Mouse (Mus musculus): ENCODE data around the gene Vps11.
"Not testable (repeated sequence)": the region's sequence is repeated elsewhere in the genome, so short reads cannot be mapped to it uniquely, and the experiment has no call there.

The Vps11 gene

DNA sequence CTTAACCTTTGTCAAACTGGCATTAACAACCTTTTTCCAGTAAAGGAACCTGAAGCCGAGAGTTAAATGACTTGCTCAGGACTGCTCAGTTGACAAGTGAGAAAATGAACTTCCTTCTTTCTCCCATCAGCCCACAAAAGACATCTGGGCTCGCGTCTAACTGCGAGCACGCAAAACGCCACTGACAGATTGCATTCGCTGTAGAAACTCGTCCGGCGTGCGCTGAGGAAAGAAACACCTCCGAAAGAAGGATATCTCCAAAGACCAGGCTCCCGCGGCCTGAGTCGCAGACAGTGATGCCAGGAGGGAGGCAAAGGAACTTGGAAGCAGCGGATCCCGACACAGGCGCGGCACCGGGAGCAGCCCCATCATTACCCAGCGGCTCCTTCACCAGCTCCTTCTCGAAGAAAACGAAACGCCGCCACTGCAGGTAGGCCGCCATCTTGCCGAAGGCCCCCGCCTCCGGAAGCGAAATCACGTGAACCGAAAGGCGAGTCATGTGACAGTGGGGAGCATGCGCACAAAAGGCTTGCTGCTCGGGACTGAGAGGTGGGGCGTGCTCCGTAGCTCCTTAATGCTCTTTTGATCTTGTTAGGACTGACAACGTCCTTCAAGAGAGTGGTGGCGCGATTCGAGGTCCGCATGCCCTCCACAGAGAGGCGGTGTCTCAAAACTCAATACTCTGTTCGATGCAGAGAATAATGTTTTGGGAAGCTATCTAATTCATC, at the start of gene Vps11:
TSS of gene Vps11 (minus strand) at position 481 of the 728 bp plus-strand sequence.
- DNase-seq (ENCODE audit: low spot score) = peak; percentile 81

DNA sequence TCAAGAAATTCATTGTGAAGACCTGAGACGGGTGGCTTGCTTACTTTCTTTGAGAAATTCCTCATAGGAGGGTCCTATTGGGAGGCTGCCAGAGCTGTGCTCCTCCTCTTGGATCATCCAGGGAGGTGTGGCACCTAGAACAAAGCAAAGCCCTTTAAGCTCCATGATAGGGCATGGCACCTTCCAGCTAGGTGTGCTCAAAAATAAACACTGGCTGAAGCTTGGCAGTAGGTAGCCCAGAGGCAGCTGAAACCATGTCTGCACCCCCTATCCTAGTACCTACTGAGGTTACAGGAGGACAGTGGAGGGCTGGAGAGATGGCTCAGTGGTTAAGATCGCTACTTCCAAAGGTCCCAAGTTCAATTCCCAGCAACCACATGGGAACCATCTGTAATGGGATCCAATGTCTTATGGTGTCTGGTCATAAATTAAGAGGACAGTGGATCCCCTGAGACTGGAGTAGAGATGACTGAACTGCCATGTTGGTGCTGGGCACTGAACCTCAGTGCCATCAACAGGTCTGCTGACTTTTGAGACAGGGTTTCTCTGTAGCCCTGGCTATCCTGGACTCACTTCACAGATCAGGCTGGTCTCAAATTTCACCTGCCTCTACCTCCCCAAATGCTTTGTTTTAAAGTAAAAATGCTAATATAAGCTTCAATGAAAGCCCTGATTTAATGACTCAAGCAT, 49.3 kb upstream of the Vps11 start:
- DNase-seq (ENCODE audit: low spot score) = no peak

DNA sequence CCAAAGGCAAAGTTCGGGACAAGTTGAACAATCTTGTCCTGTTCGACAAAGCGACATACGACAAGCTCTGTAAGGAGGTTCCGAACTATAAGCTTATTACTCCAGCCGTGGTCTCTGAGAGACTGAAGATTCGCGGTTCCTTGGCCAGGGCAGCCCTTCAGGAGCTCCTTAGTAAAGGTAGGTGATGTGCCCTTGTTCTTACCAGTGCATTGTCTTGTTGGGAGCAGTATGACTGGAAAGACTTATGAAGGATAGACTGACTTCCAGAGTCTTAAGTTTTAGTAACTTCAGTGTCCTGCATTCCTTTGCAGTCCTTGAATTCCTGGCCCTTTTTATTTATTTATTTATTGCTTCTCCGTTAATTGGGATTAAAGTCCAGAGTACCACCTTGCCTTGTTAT, 47.2 kb upstream of the Vps11 start:
- not testable (repeated sequence) for DNase-seq (ENCODE audit: low spot score)

DNA sequence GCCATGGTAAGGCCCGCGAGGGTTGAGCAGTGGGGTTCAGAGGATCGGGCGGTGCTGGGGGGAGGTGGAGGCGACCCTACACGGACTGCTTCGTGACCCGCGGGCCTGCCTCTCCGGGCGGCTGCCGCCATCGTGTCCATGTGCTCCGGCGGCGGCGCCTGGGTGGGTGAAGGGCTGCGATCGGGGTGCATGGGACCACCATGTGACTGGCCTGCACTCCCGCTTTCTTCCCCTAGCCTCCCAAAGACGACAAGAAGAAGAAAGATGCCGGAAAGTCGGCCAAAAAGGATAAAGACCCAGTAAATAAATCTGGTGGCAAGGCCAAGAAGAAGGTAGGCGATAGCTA, 46.3 kb upstream of the Vps11 start:
- DNase-seq (ENCODE audit: low spot score) = no peak

DNA sequence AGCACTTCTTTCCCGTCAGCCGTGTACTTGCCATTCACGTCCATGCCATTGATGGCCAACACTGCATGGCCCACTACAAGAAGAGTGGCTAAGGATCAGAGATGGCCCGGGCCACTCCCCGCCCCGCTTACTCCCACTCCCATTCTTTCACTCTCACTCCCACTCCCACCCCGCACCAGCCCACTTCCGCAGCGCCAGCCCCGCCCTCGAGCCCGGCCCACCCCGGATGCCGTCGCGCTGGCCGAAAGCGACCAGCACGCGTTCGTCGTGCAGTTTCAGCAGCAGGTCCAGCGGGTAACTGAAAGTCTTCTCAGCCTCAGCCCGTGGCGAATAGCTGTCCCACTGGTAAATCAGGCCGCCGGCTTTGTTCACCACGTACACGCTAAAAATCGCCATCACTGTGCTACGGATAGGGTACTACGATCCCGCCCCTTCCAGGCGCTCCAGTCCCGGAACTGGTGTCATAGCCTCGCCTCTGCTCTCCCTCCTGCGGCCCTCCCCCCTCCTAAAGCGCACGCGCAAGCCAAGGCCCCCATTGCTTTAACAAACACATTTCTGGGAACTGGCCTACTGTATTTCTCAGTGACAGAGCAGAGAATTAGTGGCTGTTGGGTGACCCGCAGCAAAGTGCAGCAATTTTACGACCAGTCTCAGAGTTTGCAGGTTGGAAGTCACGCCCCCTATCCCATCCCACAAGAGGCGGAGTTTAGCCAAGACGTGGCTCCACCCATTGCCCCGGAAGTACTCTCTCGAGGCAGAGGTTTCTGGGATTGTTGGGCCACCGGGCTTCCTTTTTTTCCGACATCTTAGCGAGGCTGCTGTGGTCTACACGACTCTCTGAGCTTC, 45.7 kb upstream of the Vps11 start, which contains the start of the genes Rps25 and Trappc4:
TSS of gene Rps25 (plus strand) at position 234 of the 846 bp plus-strand sequence.
TSS of gene Trappc4 (minus strand) at position 695 of the 846 bp plus-strand sequence.
- peak; percentile 90 for DNase-seq (ENCODE audit: low spot score)

DNA sequence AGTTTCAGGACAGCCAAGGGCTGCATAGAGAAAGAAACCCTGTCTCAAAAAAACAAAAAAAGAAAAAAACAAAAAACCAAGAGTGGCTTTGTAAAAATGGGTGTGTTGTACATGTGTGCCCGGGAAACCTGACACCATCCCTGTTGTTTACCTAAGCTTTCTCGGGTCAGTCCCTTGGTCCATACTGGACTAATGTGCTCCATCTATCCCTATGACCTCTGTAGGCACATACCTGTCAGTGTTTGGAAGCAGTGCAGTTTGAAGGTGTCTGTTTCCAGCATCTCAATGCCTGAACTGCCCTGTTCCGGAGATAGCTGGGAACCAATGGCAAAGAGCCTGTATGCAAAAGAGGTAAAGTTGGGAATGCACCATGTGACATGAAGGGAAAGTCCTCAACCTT, 43.5 kb upstream of the Vps11 start:
- no peak for DNase-seq (ENCODE audit: low spot score)

DNA sequence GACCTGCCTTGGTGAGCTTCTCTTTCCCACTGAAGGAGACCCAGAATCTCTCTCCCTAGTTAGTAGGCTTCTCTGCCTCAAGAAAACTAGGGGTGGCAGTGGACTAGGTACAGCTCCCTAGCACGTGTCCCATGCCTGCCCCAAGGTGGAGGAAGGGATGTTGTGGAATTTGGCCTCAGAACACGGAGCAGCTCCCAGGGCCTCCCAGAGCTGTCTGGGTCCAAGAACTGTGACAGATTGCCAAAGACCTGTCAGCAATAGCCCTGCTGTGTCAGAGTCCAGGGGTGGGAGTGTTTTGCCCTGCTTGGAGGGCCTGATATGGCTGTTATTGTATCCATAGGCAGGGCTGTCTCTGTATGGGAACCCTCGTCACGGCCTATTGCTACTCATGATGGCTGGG, 39.6 kb upstream of the Vps11 start:
- DNase-seq (ENCODE audit: low spot score) = no peak

DNA sequence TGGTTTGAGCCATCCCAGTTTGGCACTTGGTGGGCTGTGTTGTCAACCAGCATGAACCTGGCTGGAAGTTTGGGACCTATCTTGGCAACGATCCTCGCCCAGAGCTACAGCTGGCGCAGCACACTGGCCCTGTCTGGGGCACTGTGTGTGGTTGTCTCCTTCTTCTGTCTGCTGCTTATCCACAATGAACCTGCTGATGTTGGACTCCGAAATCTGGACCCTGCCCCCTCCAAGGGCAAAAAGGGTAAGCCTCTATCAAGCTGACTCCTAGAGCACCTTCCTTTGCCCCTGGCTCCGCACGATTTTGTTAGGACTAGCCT, 38.3 kb upstream of the Vps11 start:
- DNase-seq (ENCODE audit: low spot score) = no peak

DNA sequence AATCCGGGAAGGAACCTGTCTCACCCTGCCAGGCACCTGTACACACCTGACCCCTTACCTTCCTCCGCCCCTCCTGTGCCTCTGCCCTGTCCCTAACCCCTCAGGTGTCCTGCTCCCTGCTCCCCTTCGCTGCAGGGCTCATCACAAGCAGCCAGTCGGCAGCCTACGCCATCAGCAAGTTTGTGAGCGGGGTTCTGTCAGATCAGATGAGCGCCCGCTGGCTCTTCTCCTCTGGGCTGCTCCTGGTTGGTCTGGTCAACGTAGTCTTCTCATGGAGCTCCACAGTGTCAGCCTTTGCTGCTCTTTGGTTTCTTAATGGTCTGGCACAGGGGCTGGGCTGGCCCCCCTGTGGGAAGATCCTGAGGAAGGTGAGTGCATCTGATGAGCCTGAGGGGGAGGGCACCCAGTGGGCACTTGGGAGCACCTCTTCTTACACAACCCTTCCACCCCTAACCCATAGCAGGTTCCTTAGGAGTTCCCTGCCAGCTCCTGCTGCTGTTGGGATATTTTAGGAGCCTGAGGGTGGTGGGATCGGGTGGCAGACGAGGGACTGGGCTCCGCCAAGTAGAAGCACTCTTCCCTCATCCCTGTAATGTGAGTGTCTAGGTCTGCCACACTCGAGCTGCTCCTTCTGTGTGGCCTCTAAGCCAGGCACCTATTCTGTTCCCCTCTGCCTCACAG, 37.8 kb upstream of the Vps11 start:
- DNase-seq (ENCODE audit: low spot score) = no peak

DNA sequence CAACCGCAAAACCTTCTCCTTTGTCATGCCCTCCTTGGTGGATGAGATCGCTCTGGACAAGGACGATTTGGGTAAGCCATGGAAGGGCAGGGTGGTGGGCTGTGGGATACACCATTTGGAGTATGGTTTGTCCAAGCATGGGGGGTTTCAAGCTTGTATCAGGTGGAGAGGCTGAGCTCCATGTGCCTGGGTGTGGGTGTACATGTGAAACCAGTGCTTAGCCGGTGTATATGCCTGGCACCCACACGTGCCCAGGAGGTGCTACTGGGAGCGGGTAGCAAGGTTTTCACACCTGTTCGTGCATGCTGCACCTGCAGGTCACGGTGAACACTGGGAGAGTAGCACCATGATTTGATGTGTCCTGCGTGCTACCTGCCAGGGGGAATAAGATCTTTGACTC, 37.1 kb upstream of the Vps11 start:
- no peak for DNase-seq (ENCODE audit: low spot score)

DNA sequence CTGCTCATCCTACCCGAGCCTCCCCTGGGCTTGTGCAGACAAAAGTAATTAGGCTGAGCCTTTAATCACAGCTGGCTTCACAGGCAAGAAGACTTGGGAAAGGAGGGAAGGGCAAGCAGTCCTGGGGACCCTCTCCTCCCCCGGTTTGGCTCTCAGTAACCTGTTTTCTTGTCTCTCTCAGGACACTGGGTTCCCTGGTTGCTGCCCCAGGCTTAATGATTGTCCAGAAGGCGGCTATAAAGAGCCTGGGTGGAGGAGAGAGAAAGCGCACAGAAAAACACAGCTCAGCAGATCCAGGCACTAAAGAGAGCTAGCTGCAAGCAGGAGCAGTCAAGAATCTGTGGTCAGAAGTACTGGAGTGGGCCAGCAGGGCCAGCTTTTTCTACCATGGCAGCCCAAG, 36.6 kb upstream of the Vps11 start:
- DNase-seq (ENCODE audit: low spot score) = no peak

DNA sequence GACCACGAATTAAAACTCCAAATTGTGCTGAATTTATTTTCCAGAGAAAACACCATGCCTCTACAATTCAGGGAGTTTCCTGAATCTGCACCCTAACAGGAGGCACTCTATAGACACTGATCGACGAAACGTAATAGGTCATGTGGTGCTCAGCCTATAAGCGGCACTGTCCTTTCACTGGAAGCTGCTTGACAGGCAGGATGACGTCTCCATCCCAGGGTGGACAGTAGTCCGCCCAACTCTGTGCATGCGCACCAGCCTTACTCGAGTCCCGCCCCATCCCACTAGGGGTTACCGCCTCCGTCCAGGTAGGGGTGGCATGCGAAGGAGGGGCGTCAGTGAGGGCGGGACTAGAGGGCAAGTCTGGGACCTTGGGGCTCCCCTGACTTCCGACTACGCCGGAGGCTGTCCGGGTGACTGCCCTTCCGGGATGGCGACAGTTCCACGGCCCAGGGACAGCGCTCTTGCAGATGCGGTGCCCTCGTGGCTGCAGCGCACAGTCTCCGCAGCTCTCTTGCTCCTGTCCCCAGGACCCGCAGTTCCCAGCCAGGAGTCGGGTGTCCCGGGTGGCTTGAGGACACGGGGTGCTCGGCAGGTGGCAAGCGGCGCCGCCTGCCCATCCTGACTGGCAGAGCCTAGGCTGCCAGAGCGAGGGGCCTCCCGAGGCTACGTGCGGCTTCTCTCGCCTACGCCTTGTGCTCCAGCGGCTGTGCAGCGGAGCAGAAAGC, 35.4 kb upstream of the Vps11 start, which contains the start of gene Slc37a4:
TSS of gene Slc37a4 (plus strand) at position 169 of the 728 bp plus-strand sequence.
- peak; percentile 88 for DNase-seq (ENCODE audit: low spot score)

DNA sequence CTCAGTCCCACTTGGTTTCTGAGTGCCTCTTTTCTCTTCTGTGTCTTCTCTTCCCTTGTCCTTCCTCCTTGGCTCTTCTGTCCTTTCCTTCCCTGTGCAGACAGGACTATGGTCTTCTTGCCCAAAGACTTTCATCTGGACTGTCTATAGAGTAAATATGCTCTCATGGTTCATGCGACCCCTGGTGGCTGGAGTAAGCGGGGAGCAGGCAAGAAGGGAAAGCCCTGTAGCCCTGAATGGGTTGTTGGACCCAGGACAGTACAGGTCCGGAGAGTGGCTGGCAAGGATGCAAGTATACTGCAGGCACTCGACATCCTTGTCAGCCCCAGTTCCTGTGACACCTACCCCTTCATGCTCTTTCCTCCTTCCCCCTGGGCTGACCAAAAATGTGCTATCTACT, 30.0 kb upstream of the Vps11 start:
- DNase-seq (ENCODE audit: low spot score) = no peak

DNA sequence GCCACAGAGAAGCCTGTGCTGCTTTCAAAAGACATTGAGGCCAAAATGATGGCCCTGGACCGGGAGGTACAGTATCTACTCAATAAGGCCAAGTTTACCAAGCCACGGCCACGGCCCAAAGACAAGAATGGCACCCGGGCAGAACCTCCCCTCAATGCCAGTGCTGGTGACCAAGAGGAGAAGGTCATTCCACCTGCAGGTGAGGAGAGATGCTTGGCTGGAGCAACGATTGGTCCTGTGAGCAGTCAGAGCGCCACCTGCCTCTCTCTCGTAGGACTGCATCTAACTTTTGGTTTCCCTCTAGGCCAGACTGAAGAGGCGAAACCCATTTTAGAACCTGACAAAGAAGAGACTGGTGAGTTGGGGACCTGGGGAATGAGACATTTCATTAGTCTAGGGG, 27.8 kb upstream of the Vps11 start:
- DNase-seq (ENCODE audit: low spot score) = no peak

DNA sequence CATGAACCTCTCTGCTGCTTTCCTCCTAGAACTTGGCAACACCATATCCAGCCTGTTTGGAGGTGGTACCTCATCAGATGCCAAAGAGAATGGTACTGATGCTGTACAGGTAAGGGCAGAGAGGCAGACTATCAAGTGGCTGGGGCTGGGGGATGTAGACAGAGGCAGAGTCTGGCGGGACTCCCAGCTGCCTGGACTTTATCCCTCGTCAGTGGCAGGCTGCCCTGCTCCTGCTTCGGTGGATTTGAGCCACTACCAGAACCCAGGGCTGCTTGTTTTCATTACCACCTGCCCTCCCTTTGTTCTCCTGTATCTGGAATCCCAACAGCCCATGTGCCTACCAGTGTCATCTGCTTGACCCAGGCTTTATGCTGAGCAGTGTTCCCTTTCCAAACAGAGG, 25.8 kb upstream of the Vps11 start:
- DNase-seq (ENCODE audit: low spot score) = no peak

DNA sequence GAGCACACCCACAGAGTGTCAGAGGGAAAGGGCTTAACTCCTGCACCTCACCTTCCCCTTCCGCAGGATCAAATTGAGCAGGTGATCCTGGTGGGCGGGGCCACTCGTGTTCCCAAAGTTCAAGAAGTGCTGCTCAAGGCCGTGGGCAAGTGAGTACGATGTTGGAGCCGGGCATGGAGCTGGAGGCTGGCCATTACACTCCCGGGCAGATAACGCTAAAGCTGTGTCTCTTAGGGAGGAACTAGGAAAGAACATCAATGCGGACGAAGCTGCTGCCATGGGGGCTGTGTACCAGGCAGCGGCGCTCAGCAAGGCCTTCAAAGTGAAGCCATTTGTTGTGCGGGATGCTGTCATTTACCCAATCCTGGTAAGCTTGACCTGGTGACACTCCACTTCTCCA, 23.1 kb upstream of the Vps11 start:
- no peak for DNase-seq (ENCODE audit: low spot score)

DNA sequence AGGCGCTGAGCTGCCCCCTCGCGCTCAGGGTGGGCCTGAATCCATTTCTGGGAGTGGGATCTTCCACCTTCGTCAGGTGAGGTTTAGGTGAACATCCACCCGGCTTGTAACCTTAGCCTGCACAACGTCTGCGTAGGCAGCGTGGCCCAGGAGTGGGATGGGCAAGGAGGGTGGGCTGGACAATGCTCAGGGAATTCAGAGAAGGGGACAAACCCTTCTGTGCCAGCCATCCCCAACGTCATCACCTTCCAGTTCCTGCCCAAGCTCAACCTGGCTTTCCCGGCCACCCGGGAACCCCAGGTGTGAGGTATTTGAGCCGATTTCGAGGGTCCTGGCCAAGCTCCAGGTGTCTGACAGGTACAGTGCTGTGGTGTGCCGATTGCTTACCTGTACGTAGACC, 18.4 kb upstream of the Vps11 start:
- DNase-seq (ENCODE audit: low spot score) = no peak

DNA sequence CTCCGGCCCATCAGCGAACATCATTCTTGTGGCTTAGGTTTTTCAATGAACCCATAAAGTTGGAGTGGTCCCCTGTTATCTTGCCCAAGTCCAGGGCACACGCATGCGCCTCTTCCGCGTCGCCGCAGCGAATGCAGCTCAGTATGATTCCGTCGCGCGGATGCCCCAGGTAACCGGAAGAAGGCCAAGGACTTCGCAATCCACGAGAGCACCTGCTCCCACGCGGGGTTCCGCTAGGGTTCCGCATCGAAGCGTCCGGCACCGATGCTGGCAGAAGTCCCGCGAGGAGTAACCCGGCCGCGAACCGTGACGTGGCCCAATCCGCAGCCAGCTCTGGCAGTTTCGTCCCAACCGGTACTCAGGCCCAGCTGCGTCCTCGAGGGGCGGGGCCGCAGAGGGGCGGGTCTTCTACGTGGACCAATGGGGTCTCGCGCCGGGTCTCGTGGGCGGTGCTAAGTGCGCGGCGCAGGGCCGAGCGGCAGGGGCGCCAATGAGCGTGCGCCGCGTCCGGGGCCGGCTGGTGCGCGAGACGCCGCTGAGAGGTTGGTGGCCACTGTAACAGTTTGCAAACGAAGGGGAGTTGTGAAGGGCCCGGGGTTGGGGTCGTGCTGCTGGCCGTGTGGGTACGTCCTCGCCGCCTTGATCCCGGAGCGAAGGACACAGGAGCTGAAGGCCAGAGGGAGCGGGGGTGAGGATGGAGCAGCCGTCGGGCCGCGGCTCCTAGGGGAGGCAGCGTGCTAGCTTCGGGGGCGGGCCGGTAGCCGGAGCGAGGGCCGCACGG, 17.8 kb upstream of the Vps11 start, which contains the start of gene Hyou1:
TSS of gene Hyou1 (plus strand) at position 437 of the 781 bp plus-strand sequence.
- DNase-seq (ENCODE audit: low spot score) = peak; percentile 97

DNA sequence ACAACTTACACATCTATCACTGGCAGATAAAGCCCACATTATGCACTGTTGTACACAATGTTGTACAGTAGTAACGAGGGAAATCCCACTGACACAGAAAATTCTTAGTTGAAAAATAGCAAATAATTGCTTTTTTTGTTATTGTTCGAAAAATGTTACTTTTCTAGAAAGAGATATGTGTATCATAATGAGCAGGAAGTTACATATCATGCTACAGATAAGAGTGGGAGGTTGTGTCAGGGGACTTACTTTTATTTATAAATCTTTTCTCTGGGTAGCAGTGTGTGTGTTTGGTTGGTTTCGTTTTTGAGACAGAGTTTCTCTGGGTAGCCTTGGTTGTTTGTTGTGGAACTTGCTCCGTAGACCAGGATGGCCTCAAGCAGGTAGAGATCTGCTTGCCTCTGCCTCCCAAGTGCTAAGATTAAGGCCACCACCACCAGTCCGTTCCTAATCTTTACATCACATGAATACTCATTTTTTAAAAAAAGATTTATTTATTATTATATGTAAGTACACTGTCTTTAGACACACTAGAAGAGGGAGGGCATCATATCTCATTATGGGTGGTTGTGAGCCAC, 16.8 kb upstream of the Vps11 start:
- DNase-seq (ENCODE audit: low spot score) = no peak

DNA sequence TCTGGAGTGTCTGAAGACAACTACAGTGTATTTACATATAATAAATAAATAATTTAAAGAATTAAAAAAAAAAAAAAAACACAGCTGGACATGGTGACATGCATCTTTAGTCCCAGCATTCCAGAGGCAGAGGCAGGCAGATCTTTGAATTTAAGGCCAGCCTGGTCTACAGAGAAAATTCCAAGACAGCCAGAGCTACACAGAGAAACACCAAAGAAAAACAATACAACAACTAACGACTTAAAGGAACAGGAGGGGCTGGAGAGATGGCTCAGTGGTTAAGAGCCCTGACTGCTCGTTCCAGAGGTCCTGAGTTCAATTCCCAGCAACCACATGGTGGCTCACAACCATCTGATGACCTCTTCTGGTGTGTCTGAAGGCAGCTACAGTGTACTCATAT, 15.9 kb upstream of the Vps11 start:
- DNase-seq (ENCODE audit: low spot score) = not testable (repeated sequence)
